Mouse (Mus musculus) CH12.LX (cell line): ENCODE results near the gene Nabp1.
A peak's percentile ranks its signal among the peaks of the same experiment; 100 is the strongest.

ENCODE experiments used
- CHD2 ChIP-seq: IDR thresholded peaks from 2 replicates; pipeline ENCODE4 v1.6.1; 2011; ENCODE audit warnings: low read length, improper control_type of control experiment
- CTCF ChIP-seq, 2 experiments: IDR thresholded peaks in 1 of 2; conservative IDR thresholded peaks in 1 of 2; 2 replicates each; pipeline ENCODE4 v1.5.1; 2011 to 2012; ENCODE audit warnings: low read depth in 2 of 2, low read length in 2 of 2, improper control_type of control experiment in 1 of 2, inconsistent platforms in 1 of 2, mild to moderate bottlenecking in 1 of 2, moderate library complexity in 1 of 2
- ELF1 ChIP-seq: IDR thresholded peaks from 2 replicates; pipeline ENCODE4 v1.6.1; 2014; ENCODE audit warnings: low read depth, mild to moderate bottlenecking, inconsistent platforms, low read length, improper control_type of control experiment
- EP300 ChIP-seq: IDR thresholded peaks from 2 replicates; pipeline ENCODE4 v1.6.1; 2011; ENCODE audit warnings: low read length, improper control_type of control experiment
- GABPA ChIP-seq: IDR thresholded peaks from 2 replicates; pipeline ENCODE4 v1.6.1; 2012; ENCODE audit warnings: low read depth, low read length, improper control_type of control experiment, inconsistent platforms; ENCODE audit not compliant: insufficient replicate concordance
- JUND ChIP-seq: conservative IDR thresholded peaks from 2 replicates; pipeline ENCODE4 v1.6.1; 2011; ENCODE audit warnings: low read depth, low read length, improper control_type of control experiment
- MAX ChIP-seq: IDR thresholded peaks from 2 replicates; pipeline ENCODE4 v1.6.1; 2011; ENCODE audit warnings: low read length, improper control_type of control experiment
- POLR2A ChIP-seq: IDR thresholded peaks from 2 replicates; pipeline ENCODE4 v1.6.1; 2011; ENCODE audit warnings: low read depth, mild to moderate bottlenecking, improper control_type of control experiment, low read length
- TCF12 ChIP-seq: IDR thresholded peaks from 2 replicates; pipeline ENCODE4 v1.6.1; 2014; ENCODE audit warnings: low read depth, mild to moderate bottlenecking, inconsistent platforms, low read length, improper control_type of control experiment
- USF1 ChIP-seq: IDR thresholded peaks from 2 replicates; pipeline ENCODE4 v1.6.1; 2014; ENCODE audit warnings: low read depth, mild to moderate bottlenecking, inconsistent platforms, low read length, improper control_type of control experiment
- ZKSCAN1 ChIP-seq: IDR thresholded peaks from 2 replicates; pipeline ENCODE4 v1.6.1; 2012; ENCODE audit warnings: low read depth, inconsistent platforms, low read length, improper control_type of control experiment, borderline replicate concordance

DNA sequence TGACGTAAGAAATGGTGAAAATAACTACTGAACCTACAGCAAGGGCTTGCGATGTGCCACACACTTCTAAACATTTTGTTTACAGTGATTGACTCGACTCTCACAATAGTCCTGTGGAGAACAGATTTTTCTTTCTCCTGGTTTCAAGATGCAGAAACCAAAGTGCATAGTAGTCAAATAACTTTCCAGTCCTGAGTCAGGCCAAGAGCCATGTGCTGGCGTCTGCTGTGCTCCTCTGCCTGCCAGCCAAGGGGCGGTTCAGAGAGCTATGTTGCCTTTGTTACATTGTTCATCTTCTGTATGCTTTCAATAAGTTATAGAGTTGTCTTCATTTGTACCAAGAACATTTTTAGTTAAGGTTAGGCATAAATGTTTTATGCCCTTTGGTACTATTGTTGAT, 29.2 kb upstream of the Nabp1 start:
- TF ChIP-seq ZKSCAN1 (no peak), ELF1 (no peak), CTCF (conservative IDR thresholded peaks at IDR 0.05 in 1 of 2, IDR thresholded peaks at IDR 0.05 in 1 of 2; ENCODE audit: low read depth in 2 of 2, low read length in 2 of 2) (no peak), USF1 (no peak), GABPA (no peak), JUND (no peak), MAX (peak; percentile 56), POLR2A (no peak), TCF12 (no peak), EP300 (peak; percentile 34; the same call in 1 of the 2 replicates), CHD2 (no peak)
